Mouse (Mus musculus) R1 (cell line): ENCODE results near the gene Pgc.

Experiments
- DNase-seq: peaks from one replicate; pipeline ENCODE4 v3.0.0-alpha.2; 2018; ENCODE audit warnings: low read depth, low spot score

Gene Pgc

DNA sequence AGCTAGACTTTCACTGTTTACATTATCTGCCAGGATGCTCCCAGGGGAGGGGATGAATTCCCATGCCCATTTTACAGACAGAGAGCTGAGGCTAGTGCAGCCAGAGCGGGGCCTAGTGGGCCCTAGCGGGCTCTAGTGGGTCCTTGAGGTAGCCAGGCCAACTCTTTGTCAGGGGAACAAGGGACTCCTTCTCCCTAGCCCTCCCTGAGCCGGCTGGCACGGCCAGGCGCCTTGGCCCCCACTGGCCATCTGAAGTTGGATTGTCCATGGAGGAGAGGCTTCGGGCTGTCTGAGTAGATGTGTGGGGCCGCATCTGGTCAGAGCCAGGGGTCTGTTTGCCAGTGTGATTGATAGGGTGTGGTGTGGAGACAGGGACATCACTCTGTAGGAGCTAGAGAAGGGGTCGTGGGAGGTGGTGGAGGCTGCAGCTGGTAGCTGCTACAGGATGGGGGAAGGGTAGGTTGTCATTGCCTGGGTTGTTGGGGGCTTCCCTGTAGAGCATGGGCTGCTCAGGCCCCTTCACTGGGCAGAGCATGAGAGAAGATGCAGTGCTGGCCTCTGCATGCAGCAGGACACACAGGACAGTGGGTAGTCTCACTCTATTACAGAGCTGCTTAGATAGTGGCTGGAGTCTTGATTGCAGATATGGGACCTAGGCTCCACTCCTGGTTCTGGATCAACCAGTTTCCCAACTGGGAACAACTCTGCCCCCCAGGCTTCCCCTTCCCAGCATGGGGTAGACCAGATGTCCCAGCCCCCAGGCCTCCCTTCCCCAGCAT lies 57.0 kb downstream of the Pgc start:
- DNase-seq = no peak
